Mouse (Mus musculus): ENCODE measurements around the gene Isca2. TPM values are rescaled to one million over a fixed set of nuclear protein-coding genes. Genes with fewer than 3 reads are reported as not detected.

The Isca2 gene
- polyA plus RNA-seq (2014; fragmentation: Nextera tagmentation; extraction: Ambion mirVana), result 139 TPM in 2 replicates

- peak; percentile 98 for ATAC-seq (replicated peaks; ENCODE audit: low FRiP score)
- Histone ChIP-seq H3K4me3 (ENCODE audit: low read depth, low read length) (peak within 1 kb of the TSS; percentile 86), H3K27ac (ENCODE audit: low read depth, low read length) (peak within 1 kb of the TSS; percentile 89), H3K4me2 (peak within 1 kb of the TSS; percentile 78), H3K9me3 (ENCODE audit: control insufficient read depth, low read length) (no peaks in the 10 kb centered on the region), H3K9ac (ENCODE audit: low read depth, low read length) (peak within 1 kb of the TSS; percentile 84), H3K36me3 (ENCODE audit: control insufficient read depth, insufficient read depth, low read length) (peaks cover 3% of the 10 kb centered on the region; the same call in 1 of the 2 replicates), H3K4me1 (replicated peaks; ENCODE audit: control insufficient read depth, insufficient read depth, low read length) (peaks cover 23% of the 10 kb centered on the region), H3K27me3 (replicated peaks; ENCODE audit: control insufficient read depth, insufficient read depth, low read length) (no peaks in the 10 kb centered on the region)
- peak; percentile 96 for DNase-seq (ENCODE audit: low spot score)
- under 1% methylated on average over 50 of the region's 50 CpGs for WGBS
These were observed at the start of gene Isca2, which contains the start of gene Npc2 for GRCm38 (mm10) chr12:84772726-84773441. TSS of gene Isca2 (plus strand) at chr12:84773251. TSS of gene Npc2 (minus strand) at chr12:84773152.

- Histone ChIP-seq H3K4me2 (no peak overlapping the region), H3K4me3 (ENCODE audit: low read depth, low read length) (no peak overlapping the region), H3K27ac (ENCODE audit: low read depth, low read length) (no peak overlapping the region), H3K36me3 (ENCODE audit: control insufficient read depth, insufficient read depth, low read length) (no peaks in the 10 kb centered on the region), H3K27me3 (replicated peaks; ENCODE audit: control insufficient read depth, insufficient read depth, low read length) (no peaks in the 10 kb centered on the region), H3K9ac (ENCODE audit: low read depth, low read length) (no peak overlapping the region), H3K4me1 (replicated peaks; ENCODE audit: control insufficient read depth, insufficient read depth, low read length) (no peaks in the 10 kb centered on the region), H3K9me3 (ENCODE audit: control insufficient read depth, low read length) (no peaks in the 10 kb centered on the region)
- WGBS, result 71% methylated on average over 4 of the region's 4 CpGs
- ATAC-seq (replicated peaks; ENCODE audit: low FRiP score), result no peak
- DNase-seq (ENCODE audit: low spot score), result no peak
These were observed 46.7 kb upstream of the Isca2 start for GRCm38 (mm10) chr12:84726391-84726790.

DNA sequence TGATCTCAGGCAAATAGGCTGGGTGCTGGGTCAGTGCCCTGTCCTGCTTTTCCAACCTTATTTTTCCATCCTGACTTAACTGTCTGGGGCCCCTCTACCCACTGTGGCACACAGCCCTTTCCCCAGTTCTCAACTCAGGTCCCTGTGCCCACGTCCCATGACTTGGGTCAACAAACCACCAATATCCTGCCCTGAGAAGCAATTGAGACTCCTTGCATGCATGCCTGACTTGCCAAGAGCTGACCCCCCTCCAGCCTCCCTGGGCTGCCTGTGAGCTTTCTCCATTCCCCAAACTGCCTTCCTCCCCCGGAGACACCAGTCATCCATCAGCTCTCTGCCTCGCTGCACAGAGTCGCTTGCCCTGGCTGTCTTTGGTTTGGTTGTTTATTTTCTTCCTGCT, 46.1 kb upstream of the Isca2 start:
- Histone ChIP-seq H3K27me3 (replicated peaks; ENCODE audit: control insufficient read depth, insufficient read depth, low read length) (no peaks in the 10 kb centered on the region), H3K9me3 (ENCODE audit: control insufficient read depth, low read length) (no peaks in the 10 kb centered on the region), H3K36me3 (ENCODE audit: control insufficient read depth, insufficient read depth, low read length) (no peaks in the 10 kb centered on the region), H3K4me2 (no peak overlapping the region), H3K9ac (ENCODE audit: low read depth, low read length) (no peak overlapping the region), H3K4me1 (replicated peaks; ENCODE audit: control insufficient read depth, insufficient read depth, low read length) (no peaks in the 10 kb centered on the region), H3K27ac (ENCODE audit: low read depth, low read length) (no peak overlapping the region), H3K4me3 (ENCODE audit: low read depth, low read length) (no peak overlapping the region)
- DNase-seq (ENCODE audit: low spot score), result no peak
- ATAC-seq (replicated peaks; ENCODE audit: low FRiP score), result no peak
- WGBS, result 57% methylated on average over 4 of the region's 4 CpGs

DNA sequence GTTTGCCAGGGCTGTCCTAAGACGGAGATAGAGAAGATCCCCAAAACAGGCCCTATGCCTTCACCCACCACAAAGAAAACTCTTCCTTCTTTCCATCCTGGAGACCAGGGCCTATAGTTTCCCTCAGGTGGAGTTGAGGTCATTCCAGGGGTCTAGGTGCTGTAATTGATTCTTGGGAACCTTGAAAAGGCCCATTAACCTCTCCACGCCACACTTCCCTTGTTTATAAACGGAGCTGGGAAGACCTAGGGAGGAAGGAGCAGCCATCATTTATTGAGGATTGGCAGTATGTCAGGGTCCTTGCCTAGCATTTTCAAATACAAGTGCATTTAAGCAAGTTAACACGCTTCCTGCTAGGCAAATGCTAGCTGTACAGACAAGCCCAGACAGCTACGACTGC, 45.6 kb upstream of the Isca2 start:
- Histone ChIP-seq H3K27me3 (replicated peaks; ENCODE audit: control insufficient read depth, insufficient read depth, low read length) (no peaks in the 10 kb centered on the region), H3K4me1 (replicated peaks; ENCODE audit: control insufficient read depth, insufficient read depth, low read length) (no peaks in the 10 kb centered on the region), H3K9ac (ENCODE audit: low read depth, low read length) (no peak overlapping the region), H3K36me3 (ENCODE audit: control insufficient read depth, insufficient read depth, low read length) (no peaks in the 10 kb centered on the region), H3K9me3 (ENCODE audit: control insufficient read depth, low read length) (no peaks in the 10 kb centered on the region), H3K4me2 (no peak overlapping the region), H3K27ac (ENCODE audit: low read depth, low read length) (no peak overlapping the region), H3K4me3 (ENCODE audit: low read depth, low read length) (no peak overlapping the region)
- DNase-seq (ENCODE audit: low spot score) (no peak), ATAC-seq (replicated peaks; ENCODE audit: low FRiP score) (no peak)
- WGBS, result 63% methylated on average over 5 of the region's 5 CpGs

GRCm38 (mm10) chr12:84728421-84728820, 44.6 kb upstream of the Isca2 start:
- H3K36me3 ChIP-seq (ENCODE audit: control insufficient read depth, insufficient read depth, low read length), result no peaks in the 10 kb centered on the region
- H3K27me3 ChIP-seq (replicated peaks; ENCODE audit: control insufficient read depth, insufficient read depth, low read length), result no peaks in the 10 kb centered on the region
- H3K4me2 ChIP-seq, result no peak overlapping the region
- no peak overlapping the region for H3K27ac ChIP-seq (ENCODE audit: low read depth, low read length)
- H3K9me3 ChIP-seq (ENCODE audit: control insufficient read depth, low read length), result no peaks in the 10 kb centered on the region
- WGBS, result 87% methylated on average over 10 of the region's 10 CpGs
- DNase-seq (ENCODE audit: low spot score) (no peak), ATAC-seq (replicated peaks; ENCODE audit: low FRiP score) (no peak)
- no peak overlapping the region for H3K4me3 ChIP-seq (ENCODE audit: low read depth, low read length)
- H3K4me1 ChIP-seq (replicated peaks; ENCODE audit: control insufficient read depth, insufficient read depth, low read length), result no peaks in the 10 kb centered on the region
- no peak overlapping the region for H3K9ac ChIP-seq (ENCODE audit: low read depth, low read length)

GRCm38 (mm10) chr12:84733366-84733765, 39.7 kb upstream of the Isca2 start:
- 60% methylated on average over 13 of the region's 13 CpGs for WGBS
- Histone ChIP-seq H3K4me1 (replicated peaks; ENCODE audit: control insufficient read depth, insufficient read depth, low read length) (no peaks in the 10 kb centered on the region), H3K27ac (ENCODE audit: low read depth, low read length) (no peak overlapping the region), H3K4me2 (no peak overlapping the region), H3K27me3 (replicated peaks; ENCODE audit: control insufficient read depth, insufficient read depth, low read length) (no peaks in the 10 kb centered on the region), H3K36me3 (ENCODE audit: control insufficient read depth, insufficient read depth, low read length) (no peaks in the 10 kb centered on the region), H3K9ac (ENCODE audit: low read depth, low read length) (no peak overlapping the region), H3K9me3 (ENCODE audit: control insufficient read depth, low read length) (no peaks in the 10 kb centered on the region), H3K4me3 (ENCODE audit: low read depth, low read length) (no peak overlapping the region)
- no peak for DNase-seq (ENCODE audit: low spot score)
- ATAC-seq (replicated peaks; ENCODE audit: low FRiP score), result no peak

DNA sequence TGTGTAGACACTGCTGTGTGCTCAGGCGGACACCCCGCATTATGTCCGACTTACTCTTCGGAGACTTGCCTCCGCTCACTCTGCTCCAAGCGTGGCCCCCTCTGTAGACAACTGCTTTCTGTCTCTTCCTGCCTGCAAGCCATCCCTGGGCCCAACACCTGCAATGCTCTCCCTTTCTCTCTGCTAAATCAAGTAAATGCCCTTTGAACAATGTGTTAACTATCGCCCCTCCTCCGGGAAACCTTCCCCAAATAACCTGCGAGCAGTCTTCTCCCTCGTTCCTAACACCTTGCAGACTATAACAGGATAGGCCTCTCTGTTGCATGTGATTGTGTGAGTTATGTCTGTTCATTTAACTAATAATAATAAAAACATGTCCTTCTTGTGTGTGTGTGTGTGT, 29.6 kb upstream of the Isca2 start:
- Histone ChIP-seq H3K36me3 (ENCODE audit: control insufficient read depth, insufficient read depth, low read length) (no peaks in the 10 kb centered on the region), H3K4me3 (ENCODE audit: low read depth, low read length) (no peak overlapping the region), H3K9ac (ENCODE audit: low read depth, low read length) (no peak overlapping the region), H3K27ac (ENCODE audit: low read depth, low read length) (no peak overlapping the region), H3K9me3 (ENCODE audit: control insufficient read depth, low read length) (no peaks in the 10 kb centered on the region), H3K27me3 (replicated peaks; ENCODE audit: control insufficient read depth, insufficient read depth, low read length) (0 out of 2 replicates have a peak, but pooled peaks cover 3% of the 10 kb centered on the region), H3K4me1 (replicated peaks; ENCODE audit: control insufficient read depth, insufficient read depth, low read length) (no peaks in the 10 kb centered on the region), H3K4me2 (no peak overlapping the region)
- ATAC-seq (replicated peaks; ENCODE audit: low FRiP score), result no peak
- DNase-seq (ENCODE audit: low spot score), result no peak
- 84% methylated on average over 10 of the region's 10 CpGs for WGBS

DNA sequence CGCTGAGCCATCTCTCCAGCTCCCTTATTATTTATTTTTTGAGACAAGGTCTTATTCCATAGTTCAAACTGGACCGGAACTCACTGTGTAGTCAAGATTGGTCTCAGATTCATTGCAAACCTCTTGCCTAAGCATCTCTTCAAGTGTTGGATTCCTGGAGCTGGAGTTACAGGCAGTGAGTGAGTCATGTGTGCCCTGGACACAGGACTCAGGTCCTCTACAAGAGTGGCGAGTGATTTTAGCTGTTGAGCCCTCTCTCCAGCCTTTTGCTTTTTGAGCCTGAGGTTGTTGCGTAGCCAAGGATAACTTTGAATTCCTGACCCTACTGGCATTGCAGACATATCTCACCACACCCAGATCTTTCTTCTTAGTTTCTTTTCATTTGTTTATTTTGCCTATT, 27.4 kb upstream of the Isca2 start:
- Histone ChIP-seq H3K4me2 (no peak overlapping the region), H3K27me3 (replicated peaks; ENCODE audit: control insufficient read depth, insufficient read depth, low read length) (0 out of 2 replicates have a peak, but pooled peaks cover 3% of the 10 kb centered on the region), H3K4me1 (replicated peaks; ENCODE audit: control insufficient read depth, insufficient read depth, low read length) (no peaks in the 10 kb centered on the region), H3K9me3 (ENCODE audit: control insufficient read depth, low read length) (no peaks in the 10 kb centered on the region), H3K9ac (ENCODE audit: low read depth, low read length) (no peak overlapping the region), H3K4me3 (ENCODE audit: low read depth, low read length) (no peak overlapping the region), H3K36me3 (ENCODE audit: control insufficient read depth, insufficient read depth, low read length) (no peaks in the 10 kb centered on the region), H3K27ac (ENCODE audit: low read depth, low read length) (no peak overlapping the region)
- 70% methylated on average over 4 of the region's 4 CpGs for WGBS
- ATAC-seq (replicated peaks; ENCODE audit: low FRiP score) (no peak), DNase-seq (ENCODE audit: low spot score) (no peak)

- 0 out of 2 replicates have a peak, but pooled peaks cover 3% of the 10 kb centered on the region for H3K27me3 ChIP-seq (replicated peaks; ENCODE audit: control insufficient read depth, insufficient read depth, low read length)
- no peak overlapping the region for H3K9ac ChIP-seq (ENCODE audit: low read depth, low read length)
- ATAC-seq (replicated peaks; ENCODE audit: low FRiP score), result no peak
- H3K36me3 ChIP-seq (ENCODE audit: control insufficient read depth, insufficient read depth, low read length), result no peaks in the 10 kb centered on the region
- H3K9me3 ChIP-seq (ENCODE audit: control insufficient read depth, low read length), result no peaks in the 10 kb centered on the region
- no peak overlapping the region for H3K27ac ChIP-seq (ENCODE audit: low read depth, low read length)
- 49% methylated on average over 3 of the region's 3 CpGs for WGBS
- H3K4me1 ChIP-seq (replicated peaks; ENCODE audit: control insufficient read depth, insufficient read depth, low read length), result no peaks in the 10 kb centered on the region
- H3K4me2 ChIP-seq, result no peak overlapping the region
- H3K4me3 ChIP-seq (ENCODE audit: low read depth, low read length), result no peak overlapping the region
- no peak for DNase-seq (ENCODE audit: low spot score)
These were observed 24.9 kb upstream of the Isca2 start for GRCm38 (mm10) chr12:84748134-84748533.

All from liver, embryonic 11.5 days (tissue).